Mouse (Mus musculus): ENCODE data around the gene Acin1. TPM values are rescaled to one million over a fixed set of nuclear protein-coding genes. Genes with fewer than 3 reads are reported as not detected.

The Acin1 gene
- total RNA-seq, 2 experiments from 2014 or later, result 104 to 114 TPM

DNA sequence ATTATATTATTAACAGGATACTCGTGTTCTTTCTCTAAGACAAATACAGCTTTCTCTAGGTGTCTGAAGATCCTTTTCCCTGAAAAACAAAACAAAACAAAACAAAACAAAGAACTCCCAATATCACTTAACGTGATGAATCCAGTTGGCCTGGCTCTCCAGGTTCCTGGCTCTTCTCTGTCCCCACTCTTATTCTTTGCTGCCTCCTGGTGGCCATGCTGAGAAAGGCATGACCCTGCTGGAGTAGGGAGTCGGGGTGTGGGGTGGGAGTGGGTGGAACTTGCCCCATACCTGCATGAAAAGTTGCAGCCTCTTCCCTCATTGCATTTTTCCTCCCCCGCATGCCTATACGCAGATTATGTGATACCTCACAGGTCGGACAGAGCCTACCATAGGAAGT, 14.6 kb upstream of the Acin1 start:
- intact Hi-C loops (cut with DNase I), result loop anchor here (1.0 kb wide), 1 partner anchor 50 kb away; no protein-coding TSS in a partner anchor
- peak; percentile 85 to 92 for DNase-seq

DNA sequence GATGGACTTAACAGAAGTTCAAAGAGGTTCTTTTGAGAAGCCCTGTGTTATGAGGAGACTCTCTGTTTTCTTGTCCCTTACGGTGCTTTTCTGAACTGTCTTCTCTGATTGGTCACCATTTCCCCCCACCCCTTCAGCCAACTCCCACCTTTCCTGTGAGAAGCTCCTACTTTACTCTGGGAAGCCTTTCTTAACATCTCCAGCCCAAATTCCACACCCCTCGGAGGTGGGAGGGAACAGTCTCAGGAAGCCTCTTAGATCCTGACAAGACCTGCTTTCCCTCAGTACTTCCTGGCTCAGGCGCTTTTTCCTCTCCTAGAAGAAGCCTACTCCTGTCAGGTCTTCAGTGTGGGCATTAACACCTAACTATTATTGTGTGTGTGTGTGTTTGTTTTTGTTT, 12.9 kb upstream of the Acin1 start:
- DNase-seq, result no peak

DNA sequence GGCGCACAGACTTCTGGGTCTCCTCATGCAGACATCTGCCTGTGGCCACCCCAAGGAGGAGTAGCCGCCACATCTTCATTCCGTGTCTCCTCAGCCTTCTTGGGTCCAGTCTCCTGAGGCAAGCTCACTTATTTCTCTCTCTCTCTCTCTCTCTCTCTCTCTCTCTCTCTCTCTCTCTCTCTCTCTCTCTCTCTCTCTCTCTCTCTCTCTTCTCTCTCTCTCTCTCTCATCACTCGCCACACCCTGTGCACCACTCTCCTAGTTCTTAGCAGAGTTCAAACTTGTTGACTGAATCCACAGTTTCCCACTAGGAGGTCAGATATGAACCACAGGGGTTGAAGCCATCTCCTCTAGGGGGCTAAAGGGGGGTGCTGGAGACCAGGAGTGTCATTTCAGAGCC, 12.0 kb upstream of the Acin1 start, which contains the start of gene Gm29776:
Gene Gm29776, minus strand, starts transcription at position 101 of the 400 bp plus-strand sequence.
- intact Hi-C loops (cut with DNase I), result no loop called here
- no peak for DNase-seq

More for the DNA sequence above, 12.9 kb upstream of the Acin1 start:
- intact Hi-C loops (cut with DNase I), result no loop called here

DNA sequence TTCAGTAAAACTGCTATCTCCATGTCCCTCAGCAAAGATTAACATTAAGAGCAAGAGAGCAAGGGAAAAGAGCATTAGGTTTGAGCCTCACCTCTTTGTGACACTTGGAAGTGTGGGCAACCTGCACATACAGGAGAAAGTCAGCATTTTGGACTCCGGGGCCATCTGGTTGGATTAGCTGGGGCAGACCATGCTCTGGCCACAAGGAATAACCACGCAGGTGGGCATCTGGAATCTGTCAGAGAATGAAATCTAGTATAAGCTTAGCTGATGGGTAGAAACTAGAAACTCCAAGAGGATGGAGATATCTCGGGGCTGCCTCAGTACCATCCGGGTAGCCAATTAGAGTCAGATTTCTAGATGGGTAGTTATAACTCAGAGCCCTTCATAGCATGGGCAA, 10.0 kb upstream of the Acin1 start:
- DNase-seq, result no peak
- intact Hi-C loops (cut with DNase I), result no loop called here

DNA sequence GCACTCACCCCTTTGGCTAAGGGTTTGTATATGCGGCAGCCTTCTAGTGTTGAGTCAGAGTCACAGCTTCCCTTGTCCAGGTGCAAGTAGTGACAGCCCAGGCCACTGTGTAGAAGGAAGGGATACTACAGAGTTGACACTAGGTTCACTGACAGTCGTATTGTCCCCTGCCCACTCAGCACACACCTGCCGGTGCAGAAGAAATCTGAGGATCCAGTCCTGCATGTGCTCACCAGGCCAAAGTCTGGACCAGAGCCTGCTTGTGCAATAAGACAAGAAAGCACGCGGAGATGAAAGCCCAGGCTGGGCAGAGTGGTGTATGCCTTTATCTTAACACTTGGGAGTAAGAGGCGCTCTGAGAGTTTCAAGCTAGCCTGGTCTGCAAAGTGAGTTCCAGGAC, 8.3 kb upstream of the Acin1 start:
- intact Hi-C loops (cut with DNase I), result no loop called here
- DNase-seq, result no peak

DNA sequence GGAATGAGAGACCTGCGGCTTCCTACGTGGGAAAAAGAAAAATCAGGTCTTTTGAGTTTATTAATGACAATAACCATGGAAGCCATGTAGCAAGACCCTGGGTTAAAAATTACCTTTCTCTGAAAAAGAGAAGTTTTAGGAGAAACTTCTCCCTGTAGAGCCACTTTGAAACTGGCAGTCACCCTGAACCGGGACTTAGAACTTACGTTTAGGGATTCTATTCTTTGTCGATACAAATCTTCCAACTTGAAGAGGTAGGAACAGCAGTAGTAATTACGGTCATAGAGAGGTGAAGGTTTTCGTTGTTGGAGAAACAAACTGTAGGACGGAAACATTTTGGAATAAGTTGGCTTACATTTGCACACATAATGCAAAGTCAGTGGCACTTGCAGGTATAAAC, 520 bp upstream of the Acin1 start:
- intact Hi-C loops (cut with DNase I), result loop anchor here (5.0 kb wide), 1 partner anchor 35 kb away; no protein-coding TSS in a partner anchor
- no peak for DNase-seq

DNA sequence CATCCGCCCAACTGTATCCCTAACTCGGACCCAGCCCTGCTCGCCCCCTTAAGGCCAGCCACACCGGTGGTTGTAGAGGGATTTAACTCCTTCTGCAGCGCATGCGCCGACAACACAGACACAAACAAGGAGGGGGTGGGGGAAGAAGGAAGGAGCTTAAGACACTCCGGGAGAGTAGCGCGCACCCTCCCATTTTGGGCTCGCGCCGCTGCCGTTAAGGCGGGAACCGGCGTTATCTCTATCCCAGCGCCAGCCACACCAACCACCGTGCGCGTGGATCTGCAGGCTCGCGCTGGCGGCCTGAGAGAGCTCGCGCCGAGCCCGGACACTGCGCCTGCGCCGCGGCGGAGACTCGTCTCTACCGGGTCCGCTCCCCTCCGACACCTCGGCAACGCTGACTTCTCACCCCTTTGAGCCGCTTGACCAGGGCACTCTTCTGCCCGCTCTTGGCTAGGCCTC, 639 bp downstream of the Acin1 start, which contains the start of gene 1700123O20Rik:
Gene 1700123O20Rik, plus strand, starts transcription at position 154 of the 459 bp plus-strand sequence.
- intact Hi-C loops (cut with DNase I), result loop anchor here (5.0 kb wide), 1 partner anchor 34 kb away; no protein-coding TSS in a partner anchor
- DNase-seq, result no peak

DNA sequence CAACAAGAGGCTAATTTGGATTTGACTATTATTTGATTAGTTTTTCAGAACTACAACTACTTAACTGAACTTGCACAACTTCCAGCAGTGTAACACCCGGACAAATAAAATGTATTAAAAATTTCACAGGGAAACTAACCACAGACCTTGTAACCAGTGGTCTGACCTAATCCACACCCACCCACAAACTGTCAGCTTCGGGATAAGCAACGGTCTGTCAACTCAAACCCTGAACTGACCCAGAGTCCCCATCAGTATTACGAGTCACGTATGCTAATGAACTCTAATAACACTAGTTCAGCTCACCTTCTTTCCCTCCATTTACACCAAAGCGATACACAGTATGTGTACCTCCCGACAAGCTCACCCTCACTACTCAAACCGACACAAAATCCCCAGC, 1.3 kb downstream of the Acin1 start:
- DNase-seq, result no peak
- intact Hi-C loops (cut with DNase I), result loop anchor here (5.0 kb wide), 1 partner anchor 33 kb away; no protein-coding TSS in a partner anchor

DNA sequence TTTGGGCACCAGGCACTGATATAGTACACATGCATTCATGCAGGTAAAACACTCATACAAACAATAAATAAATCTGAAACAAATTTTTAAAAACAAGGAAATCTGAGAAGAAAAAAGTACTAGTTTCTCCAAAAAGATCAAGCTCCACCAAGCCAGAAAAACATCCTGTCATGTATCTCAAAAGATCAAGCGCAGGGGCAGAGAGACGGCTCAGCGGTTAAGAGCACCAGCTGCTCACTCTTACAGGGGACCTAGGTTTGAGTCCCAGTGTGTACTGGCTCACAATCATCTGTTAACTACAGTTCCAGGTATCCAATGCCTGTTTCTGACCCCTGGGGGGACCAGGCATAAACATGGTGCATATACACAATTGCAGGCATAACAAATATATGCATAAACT, 4.3 kb downstream of the Acin1 start:
- no peak for DNase-seq
- intact Hi-C loops (cut with DNase I), result no loop called here

DNA sequence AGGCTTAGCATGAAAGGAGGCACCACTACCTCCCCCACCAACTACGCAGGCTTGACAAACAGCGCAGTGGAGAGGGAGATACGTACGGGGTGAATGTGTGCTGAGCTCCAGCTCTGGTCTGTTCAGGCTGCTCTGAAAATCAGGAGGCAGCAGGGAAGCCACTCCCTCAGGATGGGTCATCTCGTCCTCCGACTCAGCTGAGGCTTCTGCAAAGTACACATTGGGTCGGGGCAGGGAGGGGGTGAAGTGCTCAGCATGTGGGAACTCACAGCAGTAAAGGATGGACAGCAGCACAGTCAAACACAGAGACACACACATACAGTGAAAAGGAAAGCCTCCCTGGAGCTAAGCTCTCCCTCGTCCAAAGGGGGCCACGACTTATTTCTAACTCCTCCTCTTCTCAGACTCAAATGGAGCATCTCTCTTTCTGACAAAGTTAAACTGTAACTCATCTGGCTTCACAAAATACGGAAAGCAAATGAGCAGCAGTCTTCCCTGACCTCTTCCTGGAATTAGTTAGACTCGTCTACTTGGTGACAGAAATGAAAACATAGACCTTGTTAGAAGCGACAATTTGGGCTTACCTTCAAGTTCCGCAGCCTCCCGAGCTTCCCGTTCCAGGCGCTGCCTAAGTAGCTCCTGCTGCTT, 8.0 kb downstream of the Acin1 start:
- DNase-seq, result no peak
- intact Hi-C loops (cut with DNase I), result no loop called here

DNA sequence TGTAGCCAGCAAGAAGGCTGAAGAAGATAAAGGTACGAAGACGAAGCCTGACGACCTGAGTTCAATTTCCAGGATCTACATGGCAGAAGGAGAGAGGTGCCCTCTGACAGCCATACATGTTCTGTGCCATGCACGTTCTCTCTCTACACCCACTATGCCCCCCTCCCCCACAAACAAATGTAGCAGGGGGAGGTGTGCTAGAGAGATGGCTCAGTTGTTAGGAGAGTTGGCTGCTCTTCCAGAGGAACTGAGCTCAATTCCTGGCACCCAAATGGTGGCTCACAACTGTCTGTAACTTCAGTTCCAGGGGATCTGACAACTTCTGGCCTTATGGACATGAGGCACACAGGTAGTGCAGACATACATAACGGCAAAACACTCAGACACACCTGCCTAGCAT, 10.4 kb downstream of the Acin1 start:
- intact Hi-C loops (cut with DNase I), result no loop called here
- no peak for DNase-seq

DNA sequence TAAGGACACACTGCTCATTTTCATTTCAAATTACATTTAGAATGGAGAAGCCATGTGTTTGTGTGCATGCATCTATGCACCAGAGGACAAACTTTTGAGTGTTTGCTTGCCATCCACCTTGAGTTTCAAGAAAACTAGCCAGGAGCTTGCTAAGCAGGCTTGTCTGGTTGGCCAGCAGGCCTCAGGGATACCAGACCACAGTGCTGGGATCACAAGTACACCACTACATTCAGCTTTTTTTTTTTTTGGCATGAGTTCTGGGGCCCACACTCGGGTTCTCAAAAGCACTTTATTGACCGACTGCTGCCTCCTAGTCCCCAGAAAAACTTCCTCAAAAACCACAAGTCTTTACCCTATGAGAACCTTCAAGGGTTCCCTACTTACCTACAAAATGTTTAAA, 12.4 kb downstream of the Acin1 start:
- no peak for DNase-seq
- intact Hi-C loops (cut with DNase I), result no loop called here

DNA sequence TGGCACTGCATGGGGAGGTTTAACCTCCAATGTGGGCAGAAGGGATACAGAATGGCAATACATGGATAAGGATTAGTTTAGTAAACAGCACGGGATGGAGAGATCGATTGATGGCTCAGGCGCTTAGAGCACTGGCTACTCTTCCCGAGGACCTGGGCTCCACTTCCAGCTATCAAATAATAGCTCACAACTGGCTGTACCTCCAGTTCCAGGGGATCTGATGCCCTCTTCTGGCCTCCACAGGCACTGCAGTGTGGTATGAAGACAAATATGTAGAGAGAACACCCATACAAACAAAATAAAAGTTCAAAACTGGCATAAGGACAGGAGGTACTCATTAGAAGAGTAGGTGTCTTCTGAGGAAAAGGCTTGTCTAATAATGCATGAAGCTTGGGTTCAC, 17.4 kb downstream of the Acin1 start:
- intact Hi-C loops (cut with DNase I), result no loop called here
- peak; percentile 47 to 73 for DNase-seq

DNA sequence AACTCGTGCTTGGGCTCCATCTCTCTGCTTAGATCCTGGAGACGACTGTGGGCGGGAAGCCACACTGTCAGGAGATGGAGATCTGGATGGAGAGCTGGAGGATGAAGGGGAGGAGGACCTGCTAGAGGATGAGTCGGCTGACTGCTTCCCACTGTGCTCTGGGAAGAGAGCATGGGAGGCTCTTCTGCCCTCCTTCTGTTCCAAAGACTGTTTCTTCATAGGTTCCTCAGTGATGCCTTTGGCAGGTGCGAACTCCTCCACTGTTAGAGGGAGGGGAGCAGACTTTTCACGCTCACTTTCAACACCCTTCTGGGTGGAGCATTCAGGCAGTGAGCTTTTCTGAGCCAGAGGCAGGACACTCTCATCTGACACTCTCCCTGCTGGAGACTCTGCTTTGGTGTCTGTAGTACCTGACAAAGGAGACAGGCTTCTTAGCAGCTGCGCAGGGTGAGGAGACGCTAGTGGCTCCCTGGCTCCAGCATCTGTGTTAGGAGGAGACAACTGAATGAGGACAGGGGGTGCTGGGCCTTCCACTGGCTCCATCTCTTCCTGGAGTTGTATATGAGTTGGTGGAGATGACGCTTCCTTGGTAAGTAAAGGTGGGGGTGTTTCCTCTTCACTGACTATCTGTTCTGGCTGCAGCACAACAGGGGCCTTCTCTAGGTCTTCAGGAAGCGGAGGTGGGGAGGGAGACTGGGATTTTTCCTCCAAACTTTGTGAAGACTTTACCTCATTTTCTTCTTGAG, 22.1 kb downstream of the Acin1 start:
- DNase-seq, result no peak
- intact Hi-C loops (cut with DNase I), result no loop called here

DNA sequence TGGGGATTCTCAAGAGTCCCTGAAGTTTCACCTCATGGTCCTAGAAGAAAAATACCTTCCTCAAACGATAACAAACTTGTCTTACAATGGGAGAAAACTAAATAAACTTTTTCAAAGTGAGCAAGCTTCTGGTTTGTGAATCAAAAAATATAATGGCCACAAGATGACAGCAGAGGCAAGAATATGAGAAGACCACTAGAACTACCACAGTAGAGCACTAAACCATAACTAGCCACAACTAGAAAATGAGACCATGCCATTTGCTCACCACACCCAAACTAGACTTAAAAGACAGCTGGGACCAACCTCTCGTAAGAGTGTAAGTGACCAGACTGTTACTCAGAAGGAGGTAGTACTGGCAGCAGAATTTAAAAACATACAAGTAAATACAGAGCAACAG, 26.7 kb downstream of the Acin1 start:
- peak in 1 of 2 experiments; percentile 55 for DNase-seq
- intact Hi-C loops (cut with DNase I), result no loop called here

DNA sequence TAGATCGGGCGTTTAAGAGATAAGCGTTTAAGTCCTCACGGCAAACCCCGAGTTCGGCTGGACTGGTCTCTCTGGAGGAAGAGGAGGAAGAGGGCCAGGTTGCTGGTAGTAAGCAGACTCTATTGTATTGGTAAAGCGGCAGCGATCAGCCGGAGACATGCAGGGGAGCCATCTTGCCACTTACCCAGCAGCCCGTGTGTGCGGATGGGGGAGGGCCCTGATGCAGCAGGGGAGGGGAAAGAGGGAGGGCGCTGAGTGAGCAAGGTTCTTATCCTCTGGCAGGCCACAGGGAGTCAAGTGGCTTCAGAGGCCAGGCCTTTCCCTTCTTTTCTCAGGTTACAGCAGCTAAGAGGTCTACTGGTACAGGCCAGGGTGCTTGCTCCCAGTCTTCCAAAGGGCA, 33.2 kb downstream of the Acin1 start:
- DNase-seq, result peak; percentile 91
- intact Hi-C loops (cut with DNase I), result loop anchor here (5.0 kb wide), 1 partner anchor 34 kb away; the partner anchor contains the start of genes 1700123O20Rik and Acin1

DNA sequence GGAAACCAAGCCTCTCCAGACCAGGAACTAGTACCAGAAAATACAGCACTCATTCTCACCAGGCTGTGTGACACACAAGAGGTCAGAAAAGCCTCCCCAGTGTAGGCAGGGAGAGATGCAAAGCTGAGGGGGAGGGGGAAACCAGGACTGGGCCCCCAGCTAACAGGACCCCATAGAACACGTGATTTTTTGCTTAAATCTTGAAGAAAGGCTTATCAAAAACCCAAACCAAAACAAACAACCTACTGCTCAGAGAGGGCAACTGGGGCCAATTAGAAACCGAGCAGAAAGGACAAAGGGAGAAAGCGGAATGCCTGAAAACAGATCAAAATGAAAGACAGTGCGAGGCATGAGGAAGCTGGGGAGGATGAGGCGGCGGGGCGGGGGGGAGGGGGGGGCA, 33.9 kb downstream of the Acin1 start:
- intact Hi-C loops (cut with DNase I), result loop anchor here (5.0 kb wide), 1 partner anchor 35 kb away; the partner anchor contains the start of genes 1700123O20Rik and Acin1

DNA sequence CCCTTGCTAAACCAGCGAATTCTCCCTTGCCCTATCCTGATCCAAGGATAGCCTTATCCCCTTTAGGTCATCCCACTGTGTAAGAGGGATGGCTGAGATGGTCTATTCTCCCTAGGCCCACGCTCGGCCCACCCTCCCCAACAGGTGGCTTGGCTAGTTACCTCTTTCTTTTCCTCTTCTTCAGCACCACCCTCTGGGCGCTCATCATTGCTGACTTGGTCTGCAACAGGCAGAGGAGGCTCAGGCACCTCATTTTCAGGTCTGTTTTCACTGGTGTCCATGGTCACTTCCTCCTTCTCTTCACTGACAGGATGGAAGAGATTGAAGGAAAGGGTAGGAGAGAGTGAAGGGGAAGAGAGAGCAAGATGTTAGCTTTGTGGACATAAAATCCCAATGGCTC, 35.2 kb downstream of the Acin1 start:
- intact Hi-C loops (cut with DNase I), result loop anchor here (1.0 to 5.0 kb wide), 2 partner anchors 36 to 50 kb away; partner anchors contain the start of genes 1700123O20Rik and Acin1
- peak in 1 of 2 experiments; percentile 12 for DNase-seq

More for the DNA sequence above, 33.9 kb downstream of the Acin1 start:
- DNase-seq, result peak in 1 of 2 experiments; percentile 4

DNA sequence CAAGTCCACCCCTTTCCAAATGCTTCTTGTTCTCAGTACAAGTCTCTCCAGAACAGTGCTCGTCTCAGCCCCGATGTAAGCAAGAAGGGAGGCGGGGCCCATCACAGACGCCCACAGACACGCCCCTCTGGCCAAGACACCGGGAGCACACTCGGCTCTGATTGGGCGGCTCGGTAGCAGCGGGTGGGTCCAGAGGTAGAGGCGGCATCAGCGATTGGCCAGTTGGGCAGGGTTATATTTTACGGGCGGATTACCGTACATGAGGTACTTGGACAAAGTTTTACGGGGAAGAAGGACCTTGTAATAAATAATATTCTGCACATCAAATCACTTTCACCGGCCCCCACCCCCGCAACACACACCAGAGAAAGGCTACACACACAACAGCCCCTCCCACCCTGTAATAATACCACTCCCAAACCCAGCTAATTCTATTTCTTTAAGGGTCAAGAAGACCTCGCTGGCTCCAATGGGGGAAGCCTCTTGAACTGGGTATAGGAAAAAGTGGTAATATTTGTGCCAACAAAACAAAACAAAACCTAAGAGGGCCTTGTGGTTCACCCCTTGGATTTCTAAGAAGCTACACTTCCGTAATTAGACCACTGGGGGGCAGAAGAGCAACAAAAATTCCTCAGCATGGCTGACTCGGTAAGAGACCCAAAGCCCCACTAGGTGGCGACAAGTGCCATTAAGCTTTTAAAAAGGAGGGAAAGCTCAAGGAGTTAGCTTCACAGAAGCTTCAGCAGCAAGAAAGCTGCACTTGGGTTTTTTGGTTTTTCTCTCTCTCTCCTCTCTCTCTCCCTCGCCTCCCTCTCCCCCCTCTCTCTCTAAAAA, 35.9 kb downstream of the Acin1 start:
- intact Hi-C loops (cut with DNase I), result loop anchor here (1.0 to 5.0 kb wide), 2 partner anchors 36 to 50 kb away; partner anchors contain the start of genes 1700123O20Rik and Acin1
- DNase-seq, result peak; percentile 89 to 92

DNA sequence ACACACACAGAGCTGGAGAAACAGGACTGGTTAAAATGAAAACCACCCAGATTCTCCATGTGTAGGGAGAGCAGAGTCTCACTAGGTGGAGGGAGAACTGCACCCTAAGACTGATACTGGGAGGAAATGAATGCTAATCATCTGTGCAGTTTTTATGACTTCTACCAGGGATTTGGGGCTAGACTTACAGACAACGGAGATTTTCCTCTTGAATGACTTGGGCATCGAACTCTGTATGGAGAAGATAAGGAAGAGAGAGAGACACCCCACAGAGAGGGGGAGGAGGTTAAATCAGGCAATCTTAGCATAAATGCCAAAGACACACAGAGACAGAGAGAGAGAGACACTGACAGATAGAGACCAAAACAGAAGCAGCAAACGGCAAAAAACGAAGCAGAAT, 38.8 kb downstream of the Acin1 start:
- no peak for DNase-seq
- intact Hi-C loops (cut with DNase I), result no loop called here
